Mouse (Mus musculus) 3134 (cell line): ENCODE data around the gene Tent4a.
"Not testable (repeated sequence)": the region's sequence is repeated elsewhere in the genome, so short reads cannot be mapped to it uniquely, and the experiment has no call there.

Source experiments
- DNase-seq: peaks from one replicate; pipeline ENCODE4 v3.0.0-alpha.2; 2011; ENCODE audit warnings: low spot score; ENCODE audit not compliant: insufficient read length; ENCODE audit errors: extremely low read depth

Tent4a gene

GRCm38 (mm10) chr13:69534334-69534653 lies at the start of gene Tent4a:
TSS of gene Tent4a (minus strand) at chr13:69534617.
- no peak for DNase-seq

- no peak for DNase-seq
Measured at GRCm38 (mm10) chr13:69583591-69583990, 49.2 kb upstream of the Tent4a start.

- no peak for DNase-seq
Measured at GRCm38 (mm10) chr13:69582411-69582810, 48.0 kb upstream of the Tent4a start.

- DNase-seq: no peak
Measured at GRCm38 (mm10) chr13:69577181-69577834, 42.9 kb upstream of the Tent4a start.

- no peak for DNase-seq
Measured at GRCm38 (mm10) chr13:69576676-69577075, 42.3 kb upstream of the Tent4a start.

GRCm38 (mm10) chr13:69572594-69572993 lies 38.2 kb upstream of the Tent4a start:
- DNase-seq: no peak

- DNase-seq: no peak
Measured at GRCm38 (mm10) chr13:69569201-69569600, 34.8 kb upstream of the Tent4a start.

- not testable (repeated sequence) for DNase-seq
Measured at GRCm38 (mm10) chr13:69565401-69565800, 31.0 kb upstream of the Tent4a start.

- no peak for DNase-seq
Measured at GRCm38 (mm10) chr13:69564573-69564972, 30.2 kb upstream of the Tent4a start.

- no peak for DNase-seq
Measured at GRCm38 (mm10) chr13:69563905-69564304, 29.5 kb upstream of the Tent4a start.

GRCm38 (mm10) chr13:69562654-69563574 lies 28.5 kb upstream of the Tent4a start:
- no peak for DNase-seq

GRCm38 (mm10) chr13:69562004-69562403 lies 27.6 kb upstream of the Tent4a start:
- no peak for DNase-seq

- no peak for DNase-seq
Measured at GRCm38 (mm10) chr13:69559291-69559961, 25.0 kb upstream of the Tent4a start.

GRCm38 (mm10) chr13:69558098-69558660 lies 23.8 kb upstream of the Tent4a start:
- DNase-seq: no peak

GRCm38 (mm10) chr13:69556728-69557127 lies 22.3 kb upstream of the Tent4a start:
- no peak for DNase-seq

GRCm38 (mm10) chr13:69555957-69556482 lies 21.6 kb upstream of the Tent4a start:
- no peak for DNase-seq

- no peak for DNase-seq
Measured at GRCm38 (mm10) chr13:69555045-69555444, 20.6 kb upstream of the Tent4a start.

GRCm38 (mm10) chr13:69554255-69554654 lies 19.8 kb upstream of the Tent4a start:
- DNase-seq: no peak

GRCm38 (mm10) chr13:69553024-69553423 lies 18.6 kb upstream of the Tent4a start:
- DNase-seq: no peak

GRCm38 (mm10) chr13:69550831-69551230 lies 16.4 kb upstream of the Tent4a start:
- DNase-seq: no peak

- DNase-seq: no peak
Measured at GRCm38 (mm10) chr13:69549980-69550379, 15.6 kb upstream of the Tent4a start.
